Mouse (Mus musculus) left cerebral cortex, postnatal 25 days (tissue): Measurements from ENCODE around the gene Mipep. TPM values are rescaled to one million over a fixed set of nuclear protein-coding genes. Genes with fewer than 3 reads are reported as not detected.

Experiments used
- DNase-seq, 2 experiments: peaks; one replicate each; pipeline ENCODE4 v3.0.0; 2022; ENCODE audit warnings: low spot score in 2 of 2, mixed read lengths in 1 of 2
- intact Hi-C: fragments of 180-260 bp; cut with DNase I; formaldehyde crosslinking; loops from one replicate; pipeline ENCODE4 v1.15.1; 2025
- total RNA-seq, 2 experiments: library from RNA; stranded (reverse); gene quantifications; 2 replicates each; pipeline ENCODE4 v1.2.3; 2021

The Mipep gene
- total RNA-seq: 10 to 100 TPM; 24.7 to 25.7 TPM

- intact Hi-C loops: no loop called here
- DNase-seq: peak; percentile 87 to 89
These were observed at the start of gene Mipep for GRCm38 (mm10) chr14:60784427-60785315. Gene Mipep, plus strand, starts transcription at chr14:60784573.

GRCm38 (mm10) chr14:60735206-60735605, 49.2 kb upstream of the Mipep start:
- intact Hi-C loops: no loop called here
- DNase-seq: no peak

GRCm38 (mm10) chr14:60735848-60736547, 48.4 kb upstream of the Mipep start:
- no peak for DNase-seq
- intact Hi-C loops: no loop called here

GRCm38 (mm10) chr14:60736591-60737192, 47.7 kb upstream of the Mipep start:
- peak; percentile 22 to 58 for DNase-seq
- intact Hi-C loops: no loop called here

- intact Hi-C loops: no loop called here
- DNase-seq: no peak
These were observed 47.2 kb upstream of the Mipep start for GRCm38 (mm10) chr14:60737202-60737611.

- intact Hi-C loops: no loop called here
- peak in 1 of 2 experiments; percentile 22 for DNase-seq
These were observed 45.9 kb upstream of the Mipep start for GRCm38 (mm10) chr14:60738434-60738938.

GRCm38 (mm10) chr14:60739155-60739554, 45.2 kb upstream of the Mipep start:
- no peak for DNase-seq
- intact Hi-C loops: no loop called here

- intact Hi-C loops: no loop called here
- no peak for DNase-seq
These were observed 44.8 kb upstream of the Mipep start for GRCm38 (mm10) chr14:60739616-60740015.

GRCm38 (mm10) chr14:60740507-60740906, 43.9 kb upstream of the Mipep start:
- no peak for DNase-seq
- intact Hi-C loops: no loop called here

GRCm38 (mm10) chr14:60741033-60741432, 43.3 kb upstream of the Mipep start:
- intact Hi-C loops: no loop called here
- no peak for DNase-seq

- intact Hi-C loops: no loop called here
- no peak for DNase-seq
These were observed 42.8 kb upstream of the Mipep start for GRCm38 (mm10) chr14:60741490-60741981.

- intact Hi-C loops: no loop called here
- DNase-seq: no peak
These were observed 40.7 kb upstream of the Mipep start for GRCm38 (mm10) chr14:60743681-60744080.

- intact Hi-C loops: no loop called here
- DNase-seq: no peak
These were observed 39.2 kb upstream of the Mipep start for GRCm38 (mm10) chr14:60745201-60745600.

GRCm38 (mm10) chr14:60746141-60746540, 38.2 kb upstream of the Mipep start:
- intact Hi-C loops: no loop called here
- DNase-seq: no peak

GRCm38 (mm10) chr14:60747154-60747870, 37.1 kb upstream of the Mipep start:
- intact Hi-C loops: no loop called here
- DNase-seq: no peak

- DNase-seq: no peak
- intact Hi-C loops: no loop called here
These were observed 34.5 kb upstream of the Mipep start for GRCm38 (mm10) chr14:60749880-60750279.

- intact Hi-C loops: no loop called here
- DNase-seq: no peak
These were observed 32.8 kb upstream of the Mipep start for GRCm38 (mm10) chr14:60751581-60751980.

- DNase-seq: no peak
- intact Hi-C loops: no loop called here
These were observed 31.2 kb upstream of the Mipep start for GRCm38 (mm10) chr14:60752892-60753800.

GRCm38 (mm10) chr14:60753801-60754126, 30.6 kb upstream of the Mipep start:
- DNase-seq: no peak
- intact Hi-C loops: no loop called here
